Mouse (Mus musculus) gastrocnemius, postnatal 36 days (tissue): ENCODE results near the gene Rabggta. TPM values are rescaled to one million over a fixed set of nuclear protein-coding genes. Genes with fewer than 3 reads are reported as not detected.

Source experiments
- DNase-seq, 2 experiments: peaks; one replicate each; pipeline ENCODE4 v3.0.0; 2022
- intact Hi-C: fragments of 180-260 bp; cut with DNase I; formaldehyde crosslinking; loops from one replicate; pipeline ENCODE4 v1.15.1; 2025
- total RNA-seq, 2 experiments: library from RNA; stranded (reverse); gene quantifications; 2 replicates each; pipeline ENCODE4 v1.2.3; 2021

Gene Rabggta
- total RNA-seq, 2 experiments from 2014 or later = 8.9 to 9.4 TPM

DNA sequence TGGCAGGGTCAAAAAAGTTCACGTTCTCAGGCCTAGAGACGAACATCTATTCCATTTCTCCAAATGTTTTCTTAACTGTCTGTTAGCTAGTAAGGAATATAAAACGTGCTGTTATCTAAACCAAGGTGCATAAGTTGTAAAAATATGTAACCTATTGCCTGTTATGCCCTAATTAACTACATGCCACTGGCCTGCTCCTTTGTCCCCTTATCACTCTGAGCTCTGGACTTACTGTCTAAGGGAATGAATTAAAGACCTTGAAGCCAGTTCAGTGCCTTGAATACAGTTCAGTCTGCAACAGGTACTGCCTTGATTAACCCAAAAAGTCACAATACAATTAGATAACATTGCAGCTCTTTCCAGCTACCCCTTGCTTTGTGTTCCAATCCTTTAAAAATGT lies 13.3 kb upstream of the Rabggta start:
- intact Hi-C loops = no loop called here
- no peak for DNase-seq

DNA sequence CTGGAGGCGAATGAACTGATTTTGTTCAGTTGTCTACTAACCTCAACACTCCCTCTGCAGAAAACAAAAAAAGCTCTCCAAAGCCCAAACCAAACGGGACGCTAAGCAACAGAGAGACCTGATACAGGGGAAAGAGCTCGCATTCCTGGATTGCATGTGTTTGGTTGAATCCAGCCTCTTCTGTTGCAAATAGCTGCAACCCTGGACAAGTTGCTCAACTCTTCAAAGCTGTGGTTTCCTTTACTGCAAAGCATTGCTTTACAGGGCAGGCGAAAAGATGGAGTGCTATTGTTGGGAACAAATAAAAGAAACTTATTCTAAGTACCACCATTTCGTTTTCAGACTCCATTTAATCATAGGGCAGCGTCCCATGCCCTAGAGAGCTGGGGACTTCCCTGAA lies 12.8 kb upstream of the Rabggta start:
- intact Hi-C loops = no loop called here

GRCm38 (mm10) chr14:55733889-55734288 lies 11.8 kb upstream of the Rabggta start:
- DNase-seq = no peak
- intact Hi-C loops = no loop called here

More for the DNA sequence above, 12.8 kb upstream of the Rabggta start:
- no peak for DNase-seq

DNA sequence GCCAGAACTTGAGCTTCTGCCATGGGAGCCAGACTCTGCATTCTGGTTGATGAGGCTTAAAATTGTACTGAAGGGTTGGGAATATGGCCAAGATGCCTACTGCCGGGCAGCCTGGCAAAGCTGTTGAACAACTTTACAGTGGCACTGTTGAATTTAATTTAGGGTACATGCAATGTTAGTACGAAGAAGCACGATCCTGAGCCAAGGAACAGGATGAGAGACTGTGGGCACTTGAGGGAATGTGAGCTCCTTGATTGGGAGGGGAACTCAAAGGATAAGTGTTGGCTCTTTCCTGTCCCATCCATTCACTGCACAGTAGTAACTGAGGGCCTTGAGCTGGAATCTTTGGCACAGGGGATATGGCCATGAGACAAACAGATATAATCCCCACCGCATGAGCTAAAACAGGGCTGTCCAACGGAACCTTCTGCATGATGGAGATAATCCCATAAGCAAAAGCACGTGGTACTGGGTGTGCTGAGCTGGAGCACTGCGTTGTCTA lies 8.5 kb upstream of the Rabggta start:
- no peak for DNase-seq
- intact Hi-C loops = no loop called here

DNA sequence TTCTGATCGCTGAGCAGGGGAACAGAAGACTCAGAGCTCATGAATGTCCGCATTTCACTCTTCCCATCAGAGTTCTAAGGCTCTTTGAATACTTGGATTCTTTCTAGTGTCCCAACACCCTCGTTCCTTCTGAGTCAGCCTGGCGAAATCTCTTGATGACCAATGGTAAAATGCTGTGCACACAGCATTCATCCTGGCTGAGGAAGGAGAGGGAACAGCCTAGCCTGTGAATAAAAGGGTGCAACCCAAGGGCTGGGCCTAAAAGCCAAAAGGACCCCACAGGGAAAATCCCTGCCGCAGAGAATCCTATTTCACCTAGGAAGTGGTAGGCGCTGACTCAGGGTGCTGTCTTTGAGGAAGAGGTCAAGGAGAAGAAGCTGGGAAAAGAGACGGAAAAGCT lies 8.1 kb upstream of the Rabggta start:
- no peak for DNase-seq
- intact Hi-C loops = no loop called here

GRCm38 (mm10) chr14:55727889-55728685 lies 6.0 kb upstream of the Rabggta start:
- no peak for DNase-seq
- intact Hi-C loops = no loop called here

GRCm38 (mm10) chr14:55726261-55726660 lies 4.2 kb upstream of the Rabggta start:
- intact Hi-C loops = no loop called here
- DNase-seq = no peak

DNA sequence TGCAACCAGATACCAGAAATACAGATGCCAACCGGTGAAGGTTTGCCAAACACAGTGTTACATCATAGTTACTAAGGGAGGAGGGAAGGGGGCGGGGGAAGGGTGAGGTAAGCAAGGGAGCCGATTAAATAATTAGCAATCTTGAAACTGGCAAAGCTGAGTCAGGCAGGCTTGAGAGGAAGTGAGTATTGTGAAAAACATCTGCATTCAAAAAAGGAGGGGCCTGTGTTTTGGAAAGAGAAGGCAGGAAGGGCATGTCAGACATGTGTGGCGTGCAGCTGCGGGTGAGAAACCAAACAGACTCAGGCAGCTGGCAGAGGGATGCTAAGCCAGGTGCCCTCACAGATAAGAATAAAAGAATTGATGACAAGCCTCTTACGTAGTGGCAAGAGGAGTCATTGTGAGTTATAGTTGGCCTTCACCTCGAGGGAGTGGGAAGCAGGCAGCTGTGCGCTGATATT lies 2.4 kb upstream of the Rabggta start:
- DNase-seq = no peak
- intact Hi-C loops = no loop called here

DNA sequence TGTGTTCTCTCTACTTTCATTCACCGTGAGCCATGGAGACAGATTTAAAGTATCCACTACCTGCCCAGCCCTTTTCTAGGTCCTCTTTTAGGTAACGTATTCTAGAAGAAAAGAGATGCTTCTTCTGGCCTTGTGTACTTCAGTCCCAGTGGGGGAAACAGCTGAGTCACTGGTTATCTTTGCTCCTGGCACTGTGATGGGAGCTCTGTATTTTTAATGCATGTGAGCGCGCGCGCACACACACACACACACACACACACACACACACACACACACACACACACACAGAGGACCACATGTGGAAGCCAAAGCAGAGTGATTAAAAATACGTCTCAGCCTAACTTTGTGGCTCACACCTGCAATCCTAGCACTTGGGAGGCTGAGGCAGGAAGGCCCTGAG lies 1.4 kb upstream of the Rabggta start:
- intact Hi-C loops = no loop called here
- no peak for DNase-seq

DNA sequence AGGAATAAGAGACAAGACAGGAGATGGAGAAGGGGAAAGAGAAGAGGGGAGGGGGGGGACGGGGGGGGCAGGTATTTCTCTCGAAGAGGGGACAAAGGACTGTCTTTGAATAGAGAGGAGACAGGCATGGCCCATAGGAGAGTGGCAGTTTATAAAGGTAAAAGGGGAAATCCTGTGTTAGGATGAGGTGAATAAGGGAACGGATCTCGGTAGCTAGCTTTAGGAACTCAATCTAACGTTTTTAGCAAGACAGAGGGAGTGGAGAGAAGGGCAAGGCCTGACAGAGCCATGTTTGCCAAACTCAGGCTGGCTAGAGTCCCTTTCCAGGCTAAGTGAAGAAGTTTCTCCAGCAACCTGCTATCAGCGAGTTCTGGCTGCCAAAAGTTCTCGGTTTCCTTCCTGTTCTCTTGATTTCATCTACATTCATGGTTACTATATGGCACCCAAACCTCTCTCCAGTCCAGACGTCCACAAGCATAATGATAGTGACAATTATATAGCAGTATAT lies 429 bp upstream of the Rabggta start:
- intact Hi-C loops = no loop called here

GRCm38 (mm10) chr14:55721076-55721475 lies 987 bp downstream of the Rabggta start:
- no peak for DNase-seq
- intact Hi-C loops = no loop called here

More for the DNA sequence above, 429 bp upstream of the Rabggta start:
- no peak for DNase-seq

DNA sequence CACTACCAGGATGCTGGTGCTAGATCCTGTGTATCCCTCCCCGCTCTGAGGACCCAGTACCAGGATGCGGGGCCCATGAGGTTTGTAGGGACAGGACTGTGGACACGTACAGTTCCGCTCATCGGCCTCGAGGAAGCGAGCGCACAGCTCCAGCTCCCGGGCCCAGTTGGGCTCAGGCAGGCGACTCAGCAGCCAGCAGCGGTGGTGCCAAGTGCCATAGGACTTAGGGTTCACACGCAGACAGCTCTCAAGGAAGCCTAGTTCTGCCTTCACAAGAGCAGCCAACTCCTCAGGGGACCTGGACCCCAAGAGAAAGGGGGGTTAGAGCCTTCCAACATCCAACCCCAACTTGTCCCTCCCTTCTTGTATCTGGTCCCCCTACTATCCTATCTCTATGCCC lies 1.4 kb downstream of the Rabggta start:
- intact Hi-C loops = no loop called here
- DNase-seq = no peak

DNA sequence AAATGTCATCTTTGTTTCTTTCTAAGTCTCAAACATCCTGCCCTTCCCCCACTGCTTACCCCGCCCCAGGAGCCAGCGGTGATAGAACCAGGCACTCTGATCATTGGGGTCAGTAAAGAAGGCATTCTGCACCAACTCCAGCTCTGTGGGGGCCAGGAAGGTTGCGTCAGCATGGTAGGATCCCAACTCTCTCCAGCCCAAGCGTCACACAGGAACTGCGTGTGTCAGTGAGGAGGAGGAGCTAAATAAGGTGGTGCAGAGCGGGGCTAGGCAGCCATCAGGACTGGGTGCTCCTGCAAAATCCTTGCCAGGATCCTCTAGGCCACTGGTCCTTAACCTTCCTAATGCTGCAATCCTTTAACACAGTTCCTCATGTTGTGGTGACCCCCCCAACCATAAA lies 2.3 kb downstream of the Rabggta start:
- intact Hi-C loops = no loop called here
- no peak for DNase-seq

GRCm38 (mm10) chr14:55716884-55717283 lies 5.2 kb downstream of the Rabggta start:
- DNase-seq = no peak
- intact Hi-C loops = no loop called here

DNA sequence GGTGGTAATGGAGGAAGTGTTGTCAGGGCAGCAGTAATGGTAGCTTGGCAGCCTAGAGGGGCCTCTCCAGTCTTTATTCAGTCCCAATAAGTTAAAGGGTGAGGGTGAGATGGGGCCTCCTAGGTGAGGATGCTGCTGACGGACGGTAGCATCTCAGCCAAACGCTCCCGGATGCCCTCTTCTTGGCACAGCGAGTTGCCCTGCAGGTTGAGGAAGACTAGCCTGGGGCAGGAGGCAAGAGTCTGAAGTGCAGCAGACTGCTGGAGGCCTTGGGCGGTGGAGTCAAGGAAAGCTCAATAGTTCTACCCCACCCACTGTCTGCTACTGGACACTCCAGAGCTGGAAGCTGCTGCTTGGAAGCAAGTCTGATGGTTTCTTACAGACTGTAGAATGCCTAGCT lies 5.8 kb downstream of the Rabggta start:
- no peak for DNase-seq
- intact Hi-C loops = no loop called here

- DNase-seq = no peak
- intact Hi-C loops = no loop called here
Measured at GRCm38 (mm10) chr14:55714893-55715292, 7.2 kb downstream of the Rabggta start.

DNA sequence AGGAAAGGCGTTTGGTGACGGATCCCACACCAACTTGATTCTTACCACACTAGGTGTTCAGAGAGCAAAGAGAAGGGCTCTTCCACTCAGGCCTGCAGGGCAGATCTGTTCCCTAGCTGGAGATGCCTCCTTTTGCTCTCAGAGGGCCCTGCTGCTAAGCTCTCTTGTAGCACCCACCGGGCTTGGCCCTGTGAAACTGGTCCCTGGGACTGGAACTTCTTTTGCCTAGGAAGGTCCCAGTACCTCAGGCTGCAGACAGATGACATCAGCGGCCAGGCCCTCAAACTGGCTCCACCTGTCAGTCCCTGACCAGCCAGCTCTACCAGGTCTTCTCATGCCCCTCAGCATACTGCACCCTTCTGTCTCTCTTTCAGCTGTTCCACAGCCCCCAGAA lies 8.3 kb downstream of the Rabggta start, which contains the start of gene Tgm1:
TSS of gene Tgm1 (minus strand) at position 198 of the 394 bp plus-strand sequence.
- DNase-seq = no peak
- intact Hi-C loops = no loop called here

GRCm38 (mm10) chr14:55713007-55713728 lies 8.9 kb downstream of the Rabggta start:
- intact Hi-C loops = no loop called here

GRCm38 (mm10) chr14:55711786-55712185 lies 10.3 kb downstream of the Rabggta start:
- intact Hi-C loops = no loop called here
- no peak for DNase-seq

More at GRCm38 (mm10) chr14:55713007-55713728, 8.9 kb downstream of the Rabggta start:
- no peak for DNase-seq

DNA sequence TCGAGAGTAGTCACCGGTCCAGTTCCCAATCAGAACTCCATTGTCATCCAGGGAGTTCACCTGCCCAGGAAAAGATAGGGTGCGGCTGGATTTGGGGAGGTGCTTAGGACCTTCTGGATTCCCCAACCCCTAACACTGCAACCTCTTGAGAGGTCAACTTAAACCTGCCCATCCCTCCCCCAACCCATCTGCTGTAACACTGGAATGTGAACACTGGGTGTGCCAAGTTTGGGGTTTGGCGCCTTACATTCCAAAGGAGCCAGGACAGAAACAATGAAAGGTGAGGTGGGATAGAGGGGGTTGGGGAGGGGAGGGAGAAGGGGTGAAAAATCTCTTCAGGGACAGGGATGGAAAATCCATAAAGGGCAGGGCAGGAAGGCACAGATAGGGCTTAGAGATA lies 12.6 kb downstream of the Rabggta start:
- intact Hi-C loops = no loop called here

GRCm38 (mm10) chr14:55707397-55707796 lies 14.7 kb downstream of the Rabggta start:
- DNase-seq = no peak
- intact Hi-C loops = no loop called here

More for the DNA sequence above, 12.6 kb downstream of the Rabggta start:
- DNase-seq = no peak
